Mouse (Mus musculus) spleen, adult 2 months (tissue): ENCODE results near the gene Rap2b. TPM values are rescaled to one million over a fixed set of nuclear protein-coding genes. Genes with fewer than 3 reads are reported as not detected.

Source experiments
- DNase-seq, 2 experiments: peaks; one replicate each; pipeline versions ENCODE4 v3.0.0 to v3.0.0-alpha.2; 2012 to 2021; ENCODE audit warnings: low spot score in 2 of 2, low read depth in 1 of 2
- H3K27ac ChIP-seq: fragments of 200-500 bp; 2 replicates; pipeline ENCODE4 v1.5.1; 2012; ENCODE audit warnings: low read length, inconsistent platforms; ENCODE audit not compliant: insufficient read depth
- H3K27me3 ChIP-seq: fragments of 200-500 bp; 2 replicates; pipeline ENCODE4 v1.6.1; 2012; ENCODE audit warnings: mild to moderate bottlenecking, moderate library complexity, low read length, inconsistent platforms; ENCODE audit not compliant: control insufficient read depth, insufficient read depth
- H3K36me3 ChIP-seq: fragments of 200-500 bp; 2 replicates; pipeline ENCODE4 v1.6.1; 2012; ENCODE audit warnings: mild to moderate bottlenecking, low read length, inconsistent platforms; ENCODE audit not compliant: control insufficient read depth, insufficient read depth
- H3K4me1 ChIP-seq: fragments of 200-500 bp; 2 replicates; pipeline ENCODE4 v1.6.1; 2011; ENCODE audit warnings: inconsistent platforms; ENCODE audit not compliant: control insufficient read depth, insufficient read depth, insufficient read length
- H3K4me3 ChIP-seq: fragments of 200-500 bp; 2 replicates; pipeline ENCODE4 v1.5.1; 2011; ENCODE audit warnings: mild to moderate bottlenecking, inconsistent platforms; ENCODE audit not compliant: insufficient read depth, insufficient read length; ENCODE audit errors: extremely low read depth
- CTCF ChIP-seq: fragments of 200-500 bp; IDR thresholded peaks from 2 replicates; pipeline ENCODE4 v1.5.1; 2011; ENCODE audit warnings: mild to moderate bottlenecking, inconsistent platforms; ENCODE audit not compliant: insufficient read depth, insufficient read length, insufficient replicate concordance; ENCODE audit errors: extremely low read depth
- POLR2A ChIP-seq: fragments of 200-500 bp; IDR thresholded peaks from 2 replicates; pipeline ENCODE4 v1.6.1; 2011; ENCODE audit warnings: low read depth, low read length, inconsistent platforms
- WGBS: fragments of 180-500 bp; shearing (Covaris S2); methylation state at CpG from one replicate; pipeline ENCODE4 v1.1.7; 2018; 5-methylcytosine and 5-hydroxymethylcytosine counted together
- polyA plus RNA-seq: library from polyadenylated mRNA; depleted of rRNA; stranded (reverse); fragments of >200 nt; gene quantifications from 2 replicates; pipeline ENCODE4 v1.2.3, GENCODE M21; 2012

Rap2b gene
- polyA plus RNA-seq, 1 experiment = 6.4 TPM

GRCm38 (mm10) chr3:61376001-61376400 lies 14.6 kb downstream of the Rap2b start:
- Histone ChIP-seq H3K27ac (no peak overlapping the region), H3K27me3 (no peaks in the 10 kb centered on the region), H3K4me1 (no peaks in the 10 kb centered on the region), H3K36me3 (no peaks in the 10 kb centered on the region), H3K4me3 (no peak overlapping the region)
- TF ChIP-seq POLR2A (no peak), CTCF (no peak)
- 87% methylated on average over 8 of the region's 8 CpGs for WGBS
- DNase-seq = no peak

- Histone ChIP-seq H3K27ac (no peak overlapping the region), H3K4me3 (no peak overlapping the region), H3K4me1 (no peaks in the 10 kb centered on the region), H3K27me3 (no peaks in the 10 kb centered on the region), H3K36me3 (no peaks in the 10 kb centered on the region)
- TF ChIP-seq CTCF (no peak), POLR2A (no peak)
- WGBS = 80% methylated on average over 4 of the region's 4 CpGs
- DNase-seq = no peak
Measured at GRCm38 (mm10) chr3:61386368-61386767, 24.9 kb downstream of the Rap2b start.

GRCm38 (mm10) chr3:61391564-61391963 lies 30.1 kb downstream of the Rap2b start:
- Histone ChIP-seq H3K27me3 (no peaks in the 10 kb centered on the region), H3K36me3 (no peaks in the 10 kb centered on the region), H3K4me3 (no peak overlapping the region), H3K27ac (no peak overlapping the region), H3K4me1 (no peaks in the 10 kb centered on the region)
- no peak for DNase-seq
- TF ChIP-seq CTCF = no peak
- no peak for TF ChIP-seq POLR2A
- 86% methylated on average over 4 of the region's 4 CpGs for WGBS

- WGBS = 90% methylated on average over 1 of the region's 1 CpGs
- Histone ChIP-seq H3K4me3 (no peak overlapping the region), H3K27me3 (no peaks in the 10 kb centered on the region), H3K27ac (no peak overlapping the region), H3K4me1 (no peaks in the 10 kb centered on the region), H3K36me3 (no peaks in the 10 kb centered on the region)
- TF ChIP-seq CTCF (no peak), POLR2A (no peak)
- DNase-seq = no peak
Measured at GRCm38 (mm10) chr3:61392881-61393280, 31.4 kb downstream of the Rap2b start.

- TF ChIP-seq CTCF (no peak), POLR2A (no peak)
- no peak for DNase-seq
- no peak overlapping the region for H3K27ac ChIP-seq
- no peak overlapping the region for H3K4me3 ChIP-seq
- no peaks in the 10 kb centered on the region for H3K4me1 ChIP-seq
- 52% methylated on average over 3 of the region's 3 CpGs for WGBS
- H3K27me3 ChIP-seq = no peaks in the 10 kb centered on the region
- no peaks in the 10 kb centered on the region for H3K36me3 ChIP-seq
Measured at GRCm38 (mm10) chr3:61393520-61393919, 32.1 kb downstream of the Rap2b start.

- no peaks in the 10 kb centered on the region for H3K36me3 ChIP-seq
- H3K4me3 ChIP-seq = no peak overlapping the region
- TF ChIP-seq POLR2A = no peak
- TF ChIP-seq CTCF = no peak
- no peak overlapping the region for H3K27ac ChIP-seq
- H3K4me1 ChIP-seq = no peaks in the 10 kb centered on the region
- no peak for DNase-seq
- WGBS = 90% methylated on average over 3 of the region's 3 CpGs
- H3K27me3 ChIP-seq = no peaks in the 10 kb centered on the region
Measured at GRCm38 (mm10) chr3:61395382-61395781, 33.9 kb downstream of the Rap2b start.

- 95% methylated on average over 2 of the region's 2 CpGs for WGBS
- TF ChIP-seq POLR2A (no peak), CTCF (no peak)
- H3K27me3 ChIP-seq = no peaks in the 10 kb centered on the region
- no peak for DNase-seq
- H3K4me3 ChIP-seq = no peak overlapping the region
- H3K36me3 ChIP-seq = no peaks in the 10 kb centered on the region
- no peak overlapping the region for H3K27ac ChIP-seq
- H3K4me1 ChIP-seq = no peaks in the 10 kb centered on the region
Measured at GRCm38 (mm10) chr3:61396728-61397127, 35.3 kb downstream of the Rap2b start.
